Mouse (Mus musculus): Measurements from ENCODE around the gene Xrcc4. TPM values are rescaled to one million over a fixed set of nuclear protein-coding genes. Genes with fewer than 3 reads are reported as not detected.
A peak's percentile ranks its signal among the peaks of the same experiment; 100 is the strongest.
"Not testable (repeated sequence)": the region's sequence is repeated elsewhere in the genome, so short reads cannot be mapped to it uniquely, and the experiment has no call there.

Gene Xrcc4
- 12.5 and 12.8 TPM in 2 replicates for polyA plus RNA-seq (2014; fragmentation: Nextera tagmentation; extraction: Ambion mirVana)

GRCm38 (mm10) chr13:90088962-90089824 lies at the start of gene Xrcc4, which contains the start of gene Tmem167:
Gene Xrcc4 (minus strand): TSS chr13:90089608.
Gene Tmem167 (plus strand): TSS chr13:90089123.
- H3K27ac ChIP-seq (ENCODE audit: low read length) = peak within 1 kb of the TSS; percentile 93
- peak within 1 kb of the TSS; percentile 55 for H3K9ac ChIP-seq (replicated peaks; ENCODE audit: low read depth, low read length)
- H3K9me3 ChIP-seq (ENCODE audit: control insufficient read depth, low read depth, low read length) = no peaks in the 10 kb centered on the region
- WGBS = 3% methylated on average over 41 of the region's 41 CpGs
- no peaks in the 10 kb centered on the region for H3K36me3 ChIP-seq (ENCODE audit: control insufficient read depth, insufficient read depth, low read length)
- H3K4me3 ChIP-seq (ENCODE audit: low read depth, low read length) = peak within 1 kb of the TSS; percentile 87
- H3K4me1 ChIP-seq (ENCODE audit: control insufficient read depth, insufficient read depth, low read length) = no peaks in the 10 kb centered on the region
- peak within 1 kb of the TSS; percentile 88 for H3K4me2 ChIP-seq (replicated peaks; ENCODE audit: low read depth, low read length)
- peak; percentile 100 for ATAC-seq (ENCODE audit: insufficient number of reproducible peaks, insufficient read depth, low FRiP score, low read depth)
- no peaks in the 10 kb centered on the region for H3K27me3 ChIP-seq (ENCODE audit: control insufficient read depth, insufficient read depth, low read length)

- H3K4me3 ChIP-seq (ENCODE audit: low read depth, low read length) = no peak overlapping the region
- no peak overlapping the region for H3K9ac ChIP-seq (replicated peaks; ENCODE audit: low read depth, low read length)
- WGBS = 75% methylated on average over 3 of the region's 3 CpGs
- no peak overlapping the region for H3K4me2 ChIP-seq (replicated peaks; ENCODE audit: low read depth, low read length)
- no peaks in the 10 kb centered on the region for H3K27me3 ChIP-seq (ENCODE audit: control insufficient read depth, insufficient read depth, low read length)
- ATAC-seq (ENCODE audit: insufficient number of reproducible peaks, insufficient read depth, low FRiP score, low read depth) = no peak
- H3K9me3 ChIP-seq (ENCODE audit: control insufficient read depth, low read depth, low read length) = no peaks in the 10 kb centered on the region
- H3K27ac ChIP-seq (ENCODE audit: low read length) = no peak overlapping the region
- H3K36me3 ChIP-seq (ENCODE audit: control insufficient read depth, insufficient read depth, low read length) = no peaks in the 10 kb centered on the region
- H3K4me1 ChIP-seq (ENCODE audit: control insufficient read depth, insufficient read depth, low read length) = no peaks in the 10 kb centered on the region
Measured at GRCm38 (mm10) chr13:90136156-90136910, 46.9 kb upstream of the Xrcc4 start.

GRCm38 (mm10) chr13:90111681-90112080 lies 22.3 kb upstream of the Xrcc4 start:
- Histone ChIP-seq H3K4me2 (replicated peaks; ENCODE audit: low read depth, low read length) (no peak overlapping the region), H3K9ac (replicated peaks; ENCODE audit: low read depth, low read length) (no peak overlapping the region), H3K4me1 (ENCODE audit: control insufficient read depth, insufficient read depth, low read length) (no peaks in the 10 kb centered on the region), H3K4me3 (ENCODE audit: low read depth, low read length) (no peak overlapping the region), H3K9me3 (ENCODE audit: control insufficient read depth, low read depth, low read length) (no peaks in the 10 kb centered on the region), H3K27ac (ENCODE audit: low read length) (no peak overlapping the region), H3K36me3 (ENCODE audit: control insufficient read depth, insufficient read depth, low read length) (no peaks in the 10 kb centered on the region), H3K27me3 (ENCODE audit: control insufficient read depth, insufficient read depth, low read length) (no peaks in the 10 kb centered on the region)
- no peak for ATAC-seq (ENCODE audit: insufficient number of reproducible peaks, insufficient read depth, low FRiP score, low read depth)
- WGBS = 61% methylated on average over 1 of the region's 1 CpGs

GRCm38 (mm10) chr13:90108746-90109145 lies 19.3 kb upstream of the Xrcc4 start:
- not testable (repeated sequence) for ATAC-seq (ENCODE audit: insufficient number of reproducible peaks, insufficient read depth, low FRiP score, low read depth); H3K27ac ChIP-seq (ENCODE audit: low read length); H3K4me3 ChIP-seq (ENCODE audit: low read depth, low read length); H3K9me3 ChIP-seq (ENCODE audit: control insufficient read depth, low read depth, low read length); H3K4me2 ChIP-seq (replicated peaks; ENCODE audit: low read depth, low read length); H3K4me1 ChIP-seq (ENCODE audit: control insufficient read depth, insufficient read depth, low read length); H3K9ac ChIP-seq (replicated peaks; ENCODE audit: low read depth, low read length); H3K27me3 ChIP-seq (ENCODE audit: control insufficient read depth, insufficient read depth, low read length)
- H3K36me3 ChIP-seq (ENCODE audit: control insufficient read depth, insufficient read depth, low read length) = peaks cover 12% of the 10 kb centered on the region
- WGBS = 91% methylated on average over 5 of the region's 5 CpGs

GRCm38 (mm10) chr13:90106139-90106538 lies 16.7 kb upstream of the Xrcc4 start:
- Histone ChIP-seq H3K36me3 (ENCODE audit: control insufficient read depth, insufficient read depth, low read length) (peaks cover 19% of the 10 kb centered on the region), H3K9ac (replicated peaks; ENCODE audit: low read depth, low read length) (no peak overlapping the region), H3K9me3 (ENCODE audit: control insufficient read depth, low read depth, low read length) (no peaks in the 10 kb centered on the region), H3K4me2 (replicated peaks; ENCODE audit: low read depth, low read length) (no peak overlapping the region), H3K27me3 (ENCODE audit: control insufficient read depth, insufficient read depth, low read length) (no peaks in the 10 kb centered on the region), H3K4me3 (ENCODE audit: low read depth, low read length) (no peak overlapping the region), H3K4me1 (ENCODE audit: control insufficient read depth, insufficient read depth, low read length) (no peaks in the 10 kb centered on the region), H3K27ac (ENCODE audit: low read length) (no peak overlapping the region)
- 83% methylated on average over 7 of the region's 7 CpGs for WGBS
- no peak for ATAC-seq (ENCODE audit: insufficient number of reproducible peaks, insufficient read depth, low FRiP score, low read depth)

GRCm38 (mm10) chr13:90101514-90101913 lies 12.1 kb upstream of the Xrcc4 start:
- Histone ChIP-seq H3K9me3 (ENCODE audit: control insufficient read depth, low read depth, low read length) (no peaks in the 10 kb centered on the region), H3K4me1 (ENCODE audit: control insufficient read depth, insufficient read depth, low read length) (no peaks in the 10 kb centered on the region), H3K27ac (ENCODE audit: low read length) (no peak overlapping the region)

GRCm38 (mm10) chr13:90089825-90090183 lies 396 bp upstream of the Xrcc4 start:
- Histone ChIP-seq H3K27ac (ENCODE audit: low read length) (peak overlapping the region; percentile 93), H3K27me3 (ENCODE audit: control insufficient read depth, insufficient read depth, low read length) (no peaks in the 10 kb centered on the region), H3K4me3 (ENCODE audit: low read depth, low read length) (peak overlapping the region; percentile 87), H3K4me1 (ENCODE audit: control insufficient read depth, insufficient read depth, low read length) (no peaks in the 10 kb centered on the region), H3K9ac (replicated peaks; ENCODE audit: low read depth, low read length) (peak overlapping the region; percentile 55), H3K36me3 (ENCODE audit: control insufficient read depth, insufficient read depth, low read length) (no peaks in the 10 kb centered on the region), H3K4me2 (replicated peaks; ENCODE audit: low read depth, low read length) (peak overlapping the region; percentile 62), H3K9me3 (ENCODE audit: control insufficient read depth, low read depth, low read length) (no peaks in the 10 kb centered on the region)
- 0% methylated on average over 27 of the region's 27 CpGs for WGBS
- peak; percentile 70 for ATAC-seq (ENCODE audit: insufficient number of reproducible peaks, insufficient read depth, low FRiP score, low read depth)

More at GRCm38 (mm10) chr13:90101514-90101913, 12.1 kb upstream of the Xrcc4 start:
- H3K27me3 ChIP-seq (ENCODE audit: control insufficient read depth, insufficient read depth, low read length) = no peaks in the 10 kb centered on the region
- H3K4me2 ChIP-seq (replicated peaks; ENCODE audit: low read depth, low read length) = no peak overlapping the region
- H3K36me3 ChIP-seq (ENCODE audit: control insufficient read depth, insufficient read depth, low read length) = peaks cover 27% of the 10 kb centered on the region
- H3K9ac ChIP-seq (replicated peaks; ENCODE audit: low read depth, low read length) = no peak overlapping the region
- no peak overlapping the region for H3K4me3 ChIP-seq (ENCODE audit: low read depth, low read length)
- ATAC-seq (ENCODE audit: insufficient number of reproducible peaks, insufficient read depth, low FRiP score, low read depth) = no peak

GRCm38 (mm10) chr13:90061877-90062276 lies 27.5 kb downstream of the Xrcc4 start:
- H3K4me1 ChIP-seq (ENCODE audit: control insufficient read depth, insufficient read depth, low read length) = no peaks in the 10 kb centered on the region
- H3K9me3 ChIP-seq (ENCODE audit: control insufficient read depth, low read depth, low read length) = no peaks in the 10 kb centered on the region
- no peak for ATAC-seq (ENCODE audit: insufficient number of reproducible peaks, insufficient read depth, low FRiP score, low read depth)
- H3K27ac ChIP-seq (ENCODE audit: low read length) = no peak overlapping the region
- H3K9ac ChIP-seq (replicated peaks; ENCODE audit: low read depth, low read length) = no peak overlapping the region
- H3K27me3 ChIP-seq (ENCODE audit: control insufficient read depth, insufficient read depth, low read length) = no peaks in the 10 kb centered on the region
- 76% methylated on average over 1 of the region's 1 CpGs for WGBS
- no peak overlapping the region for H3K4me2 ChIP-seq (replicated peaks; ENCODE audit: low read depth, low read length)
- no peak overlapping the region for H3K4me3 ChIP-seq (ENCODE audit: low read depth, low read length)
- H3K36me3 ChIP-seq (ENCODE audit: control insufficient read depth, insufficient read depth, low read length) = no peaks in the 10 kb centered on the region
